Mouse (Mus musculus) T-helper 17 cell (primary cell): Measurements from ENCODE around the gene Hps4.

ENCODE experiments used
- in situ Hi-C, 2 experiments: fragments of 300-600 bp; cut with MboI, MseI; formaldehyde crosslinking; loops; 1 replicate in 1 of 2; 2 replicates in 1 of 2; pipeline ENCODE4 v1.15.1; 2025; ENCODE audit warnings: high pct_unique_total_duplicates in 2 of 2

The Hps4 gene

DNA sequence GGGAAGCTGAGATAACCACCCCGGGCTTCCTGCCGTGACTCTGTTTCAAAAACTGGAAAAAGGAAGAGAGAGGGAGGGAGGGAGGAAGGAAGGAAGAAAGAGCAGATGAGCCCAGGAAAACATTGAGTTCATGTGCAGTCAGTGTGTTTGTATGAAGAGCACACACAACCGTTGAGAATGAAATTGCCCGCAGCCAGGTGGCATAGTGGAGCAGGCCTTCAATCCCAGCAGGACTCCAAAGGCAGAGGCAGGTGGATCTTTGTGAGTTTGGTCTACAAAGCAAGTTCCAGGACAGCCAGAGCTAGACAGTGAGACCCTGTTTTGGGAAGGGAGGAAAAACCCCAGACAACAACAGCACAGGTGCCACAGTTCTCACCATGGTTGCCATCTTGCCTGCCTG, 24.5 kb downstream of the Hps4 start:
- in situ Hi-C loops, result loop anchor here in 1 of 2 experiments (10.0 kb wide), 1 partner anchor 433 kb away; no protein-coding TSS in a partner anchor

DNA sequence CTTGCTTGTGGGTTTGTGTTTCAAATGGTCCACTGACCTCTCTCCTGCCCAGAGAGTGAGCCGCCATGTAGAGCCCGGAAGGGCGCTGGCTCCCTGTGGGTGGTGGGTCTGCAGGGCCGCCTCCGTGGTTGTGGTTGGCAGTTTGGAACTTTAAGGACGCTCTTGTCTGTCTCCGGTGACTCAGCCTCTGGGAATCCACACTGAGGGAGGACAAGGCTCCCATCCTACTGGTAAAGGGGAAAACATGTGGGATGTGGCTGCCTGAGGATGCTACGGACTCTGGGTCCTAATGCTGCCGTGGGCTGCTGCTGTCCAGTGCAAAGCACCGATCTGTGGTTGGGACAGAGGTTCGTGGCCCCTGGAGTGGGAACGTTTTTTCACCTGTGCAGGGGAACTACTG, 25.0 kb downstream of the Hps4 start:
- in situ Hi-C loops, result loop anchor here in 1 of 2 experiments (10.0 kb wide), 1 partner anchor 433 kb away; no protein-coding TSS in a partner anchor

DNA sequence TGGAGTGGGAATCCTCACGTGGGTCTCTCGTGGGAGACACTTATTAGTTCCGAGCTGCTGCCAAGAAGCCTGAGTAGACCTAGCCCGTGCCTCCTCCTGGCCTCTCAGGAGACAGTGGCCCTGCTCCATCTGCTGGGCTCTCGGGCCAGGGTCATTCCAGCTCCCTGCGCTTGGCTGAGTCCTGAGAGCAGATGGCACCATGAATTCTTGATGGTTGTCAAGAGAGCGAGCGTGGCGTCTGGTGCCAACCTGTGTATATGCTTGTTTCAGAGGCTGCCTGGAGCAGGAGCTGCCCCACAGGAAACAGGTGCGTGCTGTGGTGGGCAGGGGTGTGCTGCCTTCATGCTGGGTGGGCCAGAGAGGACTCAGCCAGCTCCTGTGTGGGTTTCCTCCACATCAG, 25.8 kb downstream of the Hps4 start:
- in situ Hi-C loops, result loop anchor here in 1 of 2 experiments (10.0 kb wide), 1 partner anchor 434 kb away; no protein-coding TSS in a partner anchor

DNA sequence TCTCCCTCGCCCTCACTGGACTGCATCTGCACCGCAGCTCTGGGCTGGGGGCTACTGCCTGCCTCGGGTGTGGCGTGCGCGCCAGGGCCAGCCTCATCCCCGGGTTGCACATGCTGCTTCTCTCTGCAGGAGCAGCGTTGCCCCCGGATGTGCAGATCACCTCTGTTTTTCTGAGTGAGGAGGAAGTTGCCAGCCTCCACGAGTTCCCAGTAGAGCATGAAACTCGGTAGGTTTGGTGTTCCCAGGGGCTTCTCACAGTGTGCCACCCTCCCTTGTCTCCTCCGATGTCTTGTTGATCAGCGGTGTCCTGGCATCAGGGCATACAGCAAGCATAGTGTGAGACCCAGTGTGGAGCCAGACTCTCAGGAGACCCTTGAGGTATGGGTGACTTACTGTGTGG, 26.4 kb downstream of the Hps4 start:
- in situ Hi-C loops, result loop anchor here in 1 of 2 experiments (10.0 kb wide), 1 partner anchor 435 kb away; no protein-coding TSS in a partner anchor

DNA sequence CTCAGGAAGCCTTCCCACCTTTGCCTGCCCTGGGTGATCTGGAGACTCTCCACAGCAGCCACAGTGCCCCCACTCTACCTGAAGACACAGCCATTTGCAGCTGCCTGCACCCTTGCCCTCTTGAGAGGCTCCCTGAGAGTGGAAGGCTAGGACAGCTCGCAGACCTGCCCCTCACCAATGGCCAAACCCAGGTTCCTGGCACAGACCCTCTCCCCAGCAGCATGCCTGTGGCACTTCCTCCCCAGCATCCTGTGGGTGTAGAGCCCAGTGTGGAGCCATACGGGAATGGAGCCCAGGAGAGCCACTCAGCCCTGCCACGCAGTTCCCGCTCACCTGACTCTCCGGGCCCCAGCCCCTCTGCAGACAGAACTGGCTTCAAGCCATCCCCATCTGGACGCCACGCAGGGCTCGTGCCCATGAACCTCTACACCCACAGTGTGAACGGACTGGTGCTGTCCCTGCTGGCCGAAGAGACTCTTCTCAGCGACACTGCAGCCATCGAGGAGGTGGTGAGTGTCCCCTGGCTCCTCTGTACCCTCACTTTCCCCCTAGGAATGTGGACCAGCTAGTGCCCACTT, 27.4 kb downstream of the Hps4 start:
- in situ Hi-C loops, result no loop called here

DNA sequence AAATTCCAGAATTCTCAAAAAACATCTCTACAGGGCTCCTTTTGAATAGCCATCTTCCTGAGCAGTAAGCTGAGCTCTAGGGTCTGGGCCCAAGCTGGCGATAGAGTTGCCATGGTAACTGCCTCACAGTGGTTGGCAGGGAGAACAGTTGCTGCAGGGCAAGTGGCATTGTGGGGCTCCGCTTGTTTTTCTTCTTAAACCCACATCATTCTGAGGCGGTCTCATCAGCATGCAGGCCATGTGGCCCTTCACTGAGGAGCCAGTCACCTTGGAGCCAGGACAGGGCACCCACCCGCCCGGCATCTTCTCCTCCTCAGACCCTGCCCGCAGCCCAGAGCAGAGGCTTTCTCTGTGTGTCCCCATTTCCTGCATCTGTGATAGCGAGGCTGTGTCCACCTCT, 29.1 kb downstream of the Hps4 start:
- in situ Hi-C loops, result no loop called here

DNA sequence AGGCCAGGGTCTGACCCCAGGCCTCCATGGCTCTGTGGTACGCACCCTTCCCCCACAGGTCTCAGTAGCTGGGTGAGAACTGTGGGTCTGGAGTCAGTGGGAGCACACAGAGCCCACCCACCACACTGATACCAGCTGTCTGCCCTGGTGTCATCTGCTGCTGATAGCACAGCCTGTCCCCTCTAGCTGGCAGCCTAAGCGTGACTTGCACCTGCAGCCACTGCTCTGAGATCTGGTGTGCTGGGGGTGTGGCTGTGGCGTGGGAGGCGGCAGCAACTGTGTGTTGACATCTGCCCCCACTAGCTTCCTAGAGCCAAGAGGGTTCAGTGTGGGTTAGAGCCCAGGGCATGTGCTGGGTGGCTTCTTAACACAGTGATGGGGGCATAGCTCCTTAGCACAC, 33.2 kb downstream of the Hps4 start:
- in situ Hi-C loops, result no loop called here

DNA sequence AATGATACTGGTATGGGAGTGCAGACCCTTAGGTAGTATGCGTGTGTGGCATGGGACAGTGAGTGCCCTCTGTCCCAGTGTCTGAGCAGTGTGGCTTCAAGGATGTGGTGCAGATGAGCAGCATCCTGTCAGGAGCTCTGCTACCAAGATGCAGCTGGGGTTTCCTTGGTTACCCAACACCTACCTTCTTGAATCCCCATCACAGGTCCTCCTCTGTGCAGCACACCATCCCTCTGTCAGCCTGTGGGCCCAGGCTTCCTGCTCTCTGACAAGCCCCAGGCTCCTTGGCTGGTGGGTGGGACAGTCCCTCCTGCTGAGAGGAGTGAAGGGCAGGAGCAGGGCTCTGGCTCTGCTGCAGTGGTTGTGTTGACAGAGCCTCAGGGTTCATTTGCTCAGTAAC, 34.5 kb downstream of the Hps4 start:
- in situ Hi-C loops, result no loop called here

DNA sequence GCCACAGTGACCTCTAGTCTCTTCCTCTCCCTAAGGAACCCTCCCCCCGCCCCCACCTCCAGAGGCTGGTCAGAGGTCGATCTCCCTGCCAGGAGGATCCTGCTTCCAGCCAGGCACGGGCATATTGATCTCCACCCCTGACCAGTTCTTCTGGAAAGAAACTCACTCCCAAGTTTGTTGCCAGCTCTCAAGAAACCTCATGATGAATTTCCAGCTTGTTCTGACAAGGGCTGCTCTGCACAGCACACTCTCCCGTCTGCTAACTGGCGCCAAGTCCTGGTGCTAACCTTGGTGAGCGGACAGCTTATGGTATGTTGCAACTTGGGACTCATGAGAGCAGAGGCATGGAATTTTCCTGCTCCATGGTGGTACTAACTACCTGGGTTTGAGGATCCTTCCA, 35.8 kb downstream of the Hps4 start:
- in situ Hi-C loops, result no loop called here

DNA sequence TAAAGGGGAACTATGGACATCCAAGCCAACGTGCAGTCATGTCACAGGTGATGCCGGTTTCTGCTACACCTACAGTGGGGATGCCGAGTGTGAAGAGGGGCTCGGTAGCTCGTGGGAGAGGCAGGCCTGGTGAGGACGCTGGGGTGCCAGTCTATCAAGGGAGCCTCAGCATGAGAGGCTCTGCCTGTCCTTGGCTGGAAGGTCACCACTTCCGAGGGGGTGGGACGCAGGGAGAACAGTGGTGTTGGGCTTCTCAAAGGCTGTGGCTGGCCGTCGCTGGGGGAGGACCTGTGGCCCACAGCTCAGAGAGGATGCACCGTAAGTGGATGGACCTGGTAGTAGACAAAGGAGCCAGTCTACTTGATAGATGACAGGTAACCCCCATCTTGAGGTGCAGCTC, 38.3 kb downstream of the Hps4 start:
- in situ Hi-C loops, result no loop called here

DNA sequence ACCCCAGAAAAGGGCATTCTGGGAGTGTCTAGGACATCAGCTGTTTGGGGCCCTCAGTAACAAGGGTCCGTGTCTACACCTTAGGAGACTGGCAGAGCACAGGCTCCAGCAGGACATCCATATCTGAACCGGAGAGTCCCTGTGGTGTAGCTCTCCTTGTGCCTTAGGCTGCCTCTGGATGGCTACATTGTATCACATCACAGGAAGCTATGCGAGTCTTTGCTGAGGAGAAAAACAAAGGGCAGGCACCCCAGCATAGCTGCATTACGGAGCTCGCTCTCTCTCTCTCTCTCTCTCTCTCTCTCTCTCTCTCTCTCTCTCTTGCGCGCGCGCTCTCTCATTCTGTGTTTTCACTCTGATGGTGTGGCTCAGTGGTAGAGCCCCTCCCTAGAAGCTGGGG, 39.2 kb downstream of the Hps4 start:
- in situ Hi-C loops, result no loop called here

DNA sequence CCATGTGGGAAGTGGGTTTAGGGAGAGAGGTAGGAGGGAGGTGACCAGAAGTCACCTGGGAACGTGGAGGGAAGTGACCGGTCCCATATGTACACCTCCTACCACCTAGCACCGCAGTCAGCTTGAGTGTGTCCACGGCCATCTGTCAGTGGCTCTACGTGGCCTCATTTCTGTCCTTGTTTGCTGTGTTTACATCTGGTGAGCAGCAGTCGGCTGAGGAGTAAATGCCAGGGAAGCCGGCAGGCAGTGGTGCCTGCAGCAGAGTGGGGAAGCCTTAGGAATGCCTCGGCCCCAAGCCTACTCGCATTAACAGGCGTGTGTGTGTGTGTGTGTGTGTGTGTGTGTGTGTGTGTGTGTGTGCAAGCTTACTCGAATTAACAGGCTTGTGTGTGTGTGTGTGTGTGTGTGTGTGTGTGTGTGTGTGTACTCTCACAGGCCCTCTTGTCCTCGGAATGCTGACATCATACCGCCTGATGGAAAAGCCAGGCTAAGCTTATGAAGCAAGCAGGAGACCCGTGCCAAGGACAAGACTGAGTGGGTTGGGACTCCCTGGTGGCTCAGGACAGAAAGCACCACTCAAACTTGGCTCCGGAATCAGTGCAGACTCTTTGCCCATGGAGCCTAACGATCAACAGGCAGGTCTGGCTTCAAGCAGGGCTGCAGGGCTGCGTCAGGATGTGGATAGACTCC, 39.9 kb downstream of the Hps4 start:
- in situ Hi-C loops, result no loop called here

DNA sequence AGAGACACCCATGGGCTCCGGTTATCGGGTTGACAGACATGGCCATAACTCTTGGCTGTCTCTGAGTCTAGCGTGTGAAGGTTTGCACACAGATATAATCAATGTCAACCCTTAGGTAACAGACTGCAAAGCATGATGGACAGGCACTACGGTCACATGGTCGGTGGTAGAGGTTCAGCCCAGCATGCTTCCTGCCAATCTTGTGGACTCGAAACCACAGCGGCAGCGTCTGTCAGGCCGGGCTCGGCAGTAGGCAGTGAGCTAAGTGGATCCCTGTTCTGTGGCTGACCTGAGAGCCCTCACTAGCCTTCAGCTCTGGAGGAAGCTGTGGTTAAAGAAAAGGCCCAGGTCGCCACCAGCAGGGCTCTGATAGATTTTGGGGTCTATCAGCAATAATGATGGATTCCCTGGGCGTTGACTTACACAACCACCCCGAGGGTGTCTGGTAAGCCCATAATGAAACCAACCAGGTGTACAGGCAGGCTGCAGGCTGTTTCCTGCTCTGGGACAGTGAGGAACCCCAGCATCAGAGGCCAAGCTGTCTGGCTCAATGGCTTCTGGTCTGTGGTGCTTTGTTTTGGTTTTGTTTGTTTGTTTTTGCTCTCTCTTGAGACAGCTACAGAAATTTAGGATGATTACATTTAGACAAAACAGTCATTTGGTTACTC, 42.1 kb downstream of the Hps4 start:
- in situ Hi-C loops, result no loop called here

DNA sequence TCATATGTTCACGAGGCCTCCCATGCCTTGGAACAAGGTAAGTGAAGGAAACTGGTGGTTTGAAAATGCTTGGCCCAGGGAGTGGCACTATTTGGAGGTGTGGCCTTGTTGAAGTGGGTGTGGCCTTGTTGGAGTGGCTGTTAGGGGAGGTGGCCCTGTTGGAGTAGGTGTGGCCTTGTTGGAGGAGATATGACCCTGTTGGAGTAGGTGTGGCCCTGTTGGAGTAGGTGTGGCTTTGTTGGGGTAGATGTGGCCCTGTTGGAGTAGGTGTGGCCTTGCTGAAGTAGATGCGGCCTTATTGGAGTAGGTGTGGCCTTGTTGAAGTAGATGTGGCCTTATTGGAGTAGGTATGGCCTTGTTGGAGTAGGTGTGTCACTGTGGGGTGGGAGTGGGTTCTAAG, 43.1 kb downstream of the Hps4 start:
- in situ Hi-C loops, result no loop called here

DNA sequence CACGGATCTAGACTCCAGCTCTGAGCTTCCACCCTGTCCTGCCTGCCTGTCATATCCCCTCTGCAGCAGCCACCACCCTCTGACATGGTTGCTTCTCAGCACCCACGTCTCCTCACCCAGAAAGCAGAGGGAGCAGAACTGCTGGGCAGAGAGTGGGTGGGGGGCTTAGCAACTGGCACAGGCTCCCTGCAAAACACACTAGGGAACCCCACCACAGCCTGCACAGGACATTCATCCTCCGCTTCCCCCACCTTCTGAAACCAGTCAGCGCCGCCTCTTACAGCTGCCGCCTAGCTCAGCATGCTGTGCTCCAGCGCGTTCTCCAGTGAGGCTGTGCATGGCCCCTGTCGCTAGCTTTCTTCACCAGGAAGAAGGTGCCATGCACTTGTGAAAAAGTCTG, 46.5 kb downstream of the Hps4 start:
- in situ Hi-C loops, result no loop called here

DNA sequence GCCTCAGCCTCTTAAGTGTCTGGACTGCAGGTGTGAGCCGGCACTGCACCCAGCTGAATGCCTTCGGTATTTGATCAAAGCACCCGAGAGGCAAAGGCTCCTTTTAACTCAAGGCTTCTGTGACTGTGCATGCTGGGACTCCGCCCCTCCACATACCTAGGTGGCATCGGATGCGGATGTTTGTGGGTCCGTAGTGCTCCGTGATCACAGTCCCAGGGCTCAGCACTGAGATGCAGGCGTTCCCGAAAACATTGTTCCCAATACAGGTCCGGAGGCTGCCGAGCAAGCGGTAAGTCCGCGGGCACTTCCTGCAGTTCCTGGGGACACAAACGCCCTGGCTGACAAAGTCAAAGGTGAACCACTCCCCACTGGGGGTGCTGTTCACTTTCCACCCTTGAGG, 48.1 kb downstream of the Hps4 start:
- in situ Hi-C loops, result no loop called here

DNA sequence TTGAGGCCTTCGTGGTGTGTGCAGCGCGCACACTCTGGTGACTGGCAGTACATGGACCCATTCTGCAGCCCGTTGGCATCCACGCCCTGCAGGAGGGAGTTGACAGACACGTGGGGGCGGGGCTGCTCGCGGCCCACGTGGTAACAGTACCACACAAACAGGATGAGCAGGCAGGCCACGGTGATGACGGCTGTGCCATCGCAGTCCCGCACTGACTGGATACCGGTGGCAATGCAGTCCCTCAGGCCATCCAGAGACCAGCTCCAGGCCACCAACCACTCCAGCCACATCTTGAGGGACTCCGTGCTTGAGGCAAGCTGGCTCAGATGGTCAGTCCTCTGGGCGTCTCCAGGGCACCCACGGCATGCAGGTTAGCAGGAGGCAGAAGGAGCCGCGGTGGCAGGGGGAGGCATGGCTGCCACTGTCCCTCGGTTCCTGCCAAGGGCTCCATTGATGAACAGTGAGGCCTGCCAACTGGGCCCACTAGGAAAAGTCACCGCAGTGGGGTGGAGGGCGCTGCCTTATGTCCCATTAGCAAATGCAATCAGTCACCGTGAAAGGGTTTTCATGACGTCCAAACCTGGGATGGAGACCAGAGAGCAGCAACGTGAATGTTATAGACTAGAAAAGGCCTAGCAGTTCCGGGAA, 48.9 kb downstream of the Hps4 start:
- in situ Hi-C loops, result no loop called here

DNA sequence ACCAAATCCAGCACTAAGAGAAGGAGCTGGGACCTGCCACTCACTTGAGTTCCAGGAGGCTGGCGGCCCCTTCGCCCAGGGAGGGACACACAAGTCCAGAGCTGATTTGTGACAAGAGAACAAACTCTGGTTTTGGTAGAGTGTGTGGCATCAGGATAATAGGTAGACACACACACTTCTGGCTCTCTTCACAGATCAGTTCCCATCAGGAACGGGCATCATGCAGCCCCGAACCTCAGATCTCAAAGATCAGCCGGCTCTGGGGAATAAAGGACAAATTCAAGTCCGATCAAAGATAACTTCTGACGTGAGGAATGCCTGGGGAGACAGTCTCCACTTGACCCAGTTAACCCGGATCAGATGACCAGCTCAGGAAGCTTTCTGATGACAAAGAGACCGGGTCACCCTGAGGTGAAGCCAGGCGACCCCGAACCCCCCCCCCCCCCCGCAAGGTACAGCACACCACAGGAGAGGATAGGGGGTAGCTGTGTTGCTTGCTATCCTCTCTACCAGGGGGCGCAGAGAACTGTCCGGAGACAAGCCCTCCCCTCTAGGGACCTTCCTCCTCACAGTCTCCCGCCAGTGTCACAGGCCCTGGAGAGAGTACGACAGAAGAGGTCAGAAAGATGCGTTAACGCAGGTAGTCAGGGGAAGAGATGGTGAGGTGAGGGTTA, 51.0 kb downstream of the Hps4 start:
- in situ Hi-C loops, result no loop called here

DNA sequence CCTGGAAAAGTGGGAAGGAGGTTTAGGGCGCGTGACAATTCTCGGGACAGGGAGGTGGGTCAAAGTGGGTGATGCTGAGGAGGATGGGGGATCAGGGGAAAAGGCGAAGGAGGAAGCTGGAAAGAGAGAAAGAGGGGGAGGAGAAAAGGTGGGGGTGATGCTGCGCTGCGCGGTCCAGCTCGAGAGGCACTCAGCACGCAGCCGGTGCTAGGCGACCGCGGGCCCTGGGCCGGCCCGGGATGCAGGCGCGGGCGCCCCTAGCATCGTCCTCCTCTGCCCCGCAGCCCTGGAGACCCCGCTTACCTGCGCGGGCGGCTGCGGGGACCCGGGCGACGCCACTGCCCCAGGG, 51.5 kb downstream of the Hps4 start:
- in situ Hi-C loops, result no loop called here

DNA sequence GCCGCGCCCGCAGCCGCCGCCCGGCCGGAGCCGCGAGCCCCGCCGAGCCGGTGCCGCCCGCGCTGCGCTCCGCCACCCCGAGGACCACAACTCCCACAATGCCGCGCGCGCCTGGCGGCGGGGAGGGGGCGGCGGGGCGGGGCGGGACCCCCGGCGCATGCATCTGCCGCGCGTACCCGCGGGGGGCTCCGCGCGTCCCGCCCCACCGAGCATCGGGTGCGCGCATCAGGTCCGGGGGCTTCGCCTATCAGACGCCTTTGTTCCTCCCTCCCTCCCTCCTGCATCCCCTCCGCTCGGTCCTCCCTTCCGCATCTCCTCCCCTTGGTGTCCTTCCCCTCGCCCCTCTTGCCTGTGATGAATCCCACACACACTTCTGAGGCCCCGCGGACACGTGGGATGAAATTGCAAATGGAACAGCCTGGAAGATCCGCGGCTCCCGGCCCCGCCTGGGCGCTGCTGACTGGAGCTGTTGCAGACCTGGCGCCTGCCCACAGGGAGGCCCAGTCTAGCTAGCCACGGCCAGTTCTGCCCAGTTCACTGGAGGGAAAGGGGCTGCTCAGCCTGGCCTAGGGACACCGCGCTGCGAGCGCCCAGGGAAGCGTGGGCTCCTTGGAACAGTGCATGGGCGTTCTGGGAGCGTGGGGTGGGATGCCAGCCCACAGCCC, 52.0 kb downstream of the Hps4 start, which contains the start of gene Asphd2:
Gene Asphd2, minus strand, starts transcription at position 88 of the 665 bp plus-strand sequence.
- in situ Hi-C loops, result no loop called here

DNA sequence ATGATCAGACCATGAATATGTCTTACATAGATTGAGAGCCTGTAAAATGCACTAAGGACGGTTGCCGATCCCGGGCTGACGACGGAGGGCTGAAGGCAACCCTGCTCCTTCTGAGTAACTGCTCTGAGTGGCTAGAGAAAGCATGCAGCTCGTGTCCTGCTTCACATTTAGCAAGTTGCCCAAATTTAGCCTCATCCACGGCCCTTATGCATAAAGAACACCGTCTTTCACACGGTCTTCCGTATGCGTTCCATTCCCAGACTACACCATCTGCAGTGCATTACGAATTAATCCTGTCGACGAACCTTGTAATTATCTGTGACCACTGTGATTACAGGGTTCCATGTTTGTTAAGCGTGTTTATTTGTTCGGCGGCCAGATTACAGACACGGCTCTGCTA, 53.2 kb downstream of the Hps4 start:
- in situ Hi-C loops, result no loop called here
